Mouse (Mus musculus) stomach, postnatal 0 days (tissue): ENCODE data around the gene Ywhag. TPM values are rescaled to one million over a fixed set of nuclear protein-coding genes. Genes with fewer than 3 reads are reported as not detected.

ENCODE experiments used
- ATAC-seq: fragments of 200-750 bp; cut with Nextera tagmentation; 2 replicates; pipeline ENCODE4 v1.8.0; 2017; ENCODE audit not compliant: low FRiP score, low TSS enrichment
- DNase-seq: peaks from one replicate; pipeline ENCODE4 v3.0.0-alpha.2; 2016; ENCODE audit warnings: low spot score
- H3K27ac ChIP-seq: fragments of 300-500 bp; sonication (generic); replicated peaks from 2 replicates; pipeline ENCODE4 v1.5.1; 2014; ENCODE audit warnings: mild to moderate bottlenecking, control low read depth
- H3K27me3 ChIP-seq: fragments of 300-500 bp; sonication (generic); 2 replicates; pipeline ENCODE4 v1.6.1; 2014; ENCODE audit warnings: low read length; ENCODE audit not compliant: control insufficient read depth, insufficient read depth
- H3K36me3 ChIP-seq: fragments of 300-500 bp; sonication (generic); 2 replicates; pipeline ENCODE4 v1.6.1; 2014; ENCODE audit warnings: low read length, mixed read lengths; ENCODE audit not compliant: control insufficient read depth, insufficient read depth
- H3K4me1 ChIP-seq: fragments of 300-500 bp; sonication (generic); replicated peaks from 2 replicates; pipeline ENCODE4 v1.6.1; 2014; ENCODE audit warnings: antibody characterized with exemption; ENCODE audit not compliant: control insufficient read depth, insufficient read depth
- H3K4me2 ChIP-seq: fragments of 300-500 bp; sonication (generic); replicated peaks from 2 replicates; pipeline ENCODE4 v1.6.1; 2014; ENCODE audit warnings: low read depth, mild to moderate bottlenecking, control low read depth, moderate library complexity
- H3K4me3 ChIP-seq: fragments of 300-500 bp; sonication (generic); 2 replicates; pipeline ENCODE4 v1.5.1; 2014; ENCODE audit warnings: low read depth, low read length, control low read depth
- H3K9ac ChIP-seq: fragments of 300-500 bp; sonication (generic); 2 replicates; pipeline ENCODE4 v1.6.1; 2014; ENCODE audit warnings: mild to moderate bottlenecking, low read length, control low read depth, mixed read lengths
- H3K9me3 ChIP-seq: fragments of 300-500 bp; sonication (generic); 2 replicates; pipeline ENCODE4 v1.6.1; 2016; ENCODE audit warnings: low read length; ENCODE audit not compliant: control insufficient read depth
- CTCF ChIP-seq: IDR thresholded peaks from 2 replicates; pipeline ENCODE4 v1.5.1; 2016; ENCODE audit warnings: antibody characterized with exemption, low read depth, mild to moderate bottlenecking, moderate library complexity
- EP300 ChIP-seq: optimal IDR thresholded peaks from 2 replicates; pipeline ENCODE3; 2016; ENCODE audit warnings: antibody characterized with exemption
- WGBS: fragments of 180-500 bp; shearing (Covaris S2); extraction: QIAGEN DNeasy Blood & Tissue Kit; methylation state at CpG from one replicate; pipeline ENCODE4 v1.1.7; 2014; 5-methylcytosine and 5-hydroxymethylcytosine counted together
- polyA plus RNA-seq: library from polyadenylated mRNA; unstranded; fragments of >200 nt; fragmentation: Nextera tagmentation; extraction: Ambion mirVana; gene quantifications from 2 replicates; pipeline ENCODE4 v1.2.1, GENCODE M21; 2015

Ywhag gene
- polyA plus RNA-seq, 1 experiment from 2014 or later: 89.2 TPM

GRCm38 (mm10) chr5:135963280-135963627 is 28.8 kb upstream of the Ywhag start:
- H3K27me3 ChIP-seq: no peaks in the 10 kb centered on the region
- peak overlapping the region; percentile 90 for H3K4me2 ChIP-seq
- peak overlapping the region; percentile 98 for H3K27ac ChIP-seq
- WGBS: 10% methylated on average over 6 of the region's 6 CpGs
- peak overlapping the region; percentile 64 for H3K4me3 ChIP-seq
- TF ChIP-seq EP300: no peak
- ATAC-seq (no peak), DNase-seq (no peak)
- no peaks in the 10 kb centered on the region; the same call in 1 of the 2 replicates for H3K4me1 ChIP-seq
- no peaks in the 10 kb centered on the region for H3K9me3 ChIP-seq
- peak overlapping the region; percentile 85 for H3K9ac ChIP-seq
- no peaks in the 10 kb centered on the region for H3K36me3 ChIP-seq

GRCm38 (mm10) chr5:135962492-135963279 is 28.3 kb upstream of the Ywhag start:
- peak; percentile 99 for DNase-seq
- peak; percentile 95 for ATAC-seq
- Histone ChIP-seq H3K4me3 (peak overlapping the region; percentile 64), H3K27ac (peak overlapping the region; percentile 98), H3K4me2 (peak overlapping the region; percentile 90), H3K9ac (peak overlapping the region; percentile 85), H3K36me3 (no peaks in the 10 kb centered on the region), H3K9me3 (no peaks in the 10 kb centered on the region), H3K4me1 (no peaks in the 10 kb centered on the region; the same call in 1 of the 2 replicates), H3K27me3 (no peaks in the 10 kb centered on the region)
- TF ChIP-seq EP300 (no peak), CTCF (peak; percentile 43)
- WGBS: under 1% methylated on average over 63 of the region's 64 CpGs

DNA sequence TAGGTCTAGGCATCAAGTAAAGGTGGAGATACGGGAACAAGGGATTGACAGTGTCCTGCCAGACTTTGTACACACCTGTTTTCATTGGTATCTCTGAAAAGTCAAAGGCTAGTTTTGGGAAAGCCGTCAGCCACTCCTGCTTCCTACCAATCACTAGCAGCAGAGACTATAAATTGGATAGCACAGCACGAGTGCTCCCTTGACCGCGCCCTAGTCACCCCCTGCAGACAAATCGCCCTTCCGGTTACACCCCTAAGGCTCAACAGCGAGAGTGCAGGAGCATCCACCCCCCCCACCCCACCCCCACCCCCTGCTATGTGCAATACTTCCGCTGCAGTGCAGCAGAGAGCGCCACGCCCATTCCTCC is 27.7 kb upstream of the Ywhag start:
- Histone ChIP-seq H3K9me3 (no peaks in the 10 kb centered on the region), H3K4me1 (no peaks in the 10 kb centered on the region; the same call in 1 of the 2 replicates), H3K36me3 (no peaks in the 10 kb centered on the region), H3K4me2 (peak overlapping the region; percentile 48), H3K27me3 (no peaks in the 10 kb centered on the region), H3K4me3 (peak overlapping the region; percentile 17; the same call in 1 of the 2 replicates), H3K27ac (peak overlapping the region; percentile 98), H3K9ac (no peak overlapping the region)
- DNase-seq (no peak), ATAC-seq (no peak; the same call in 1 of the 2 replicates)
- TF ChIP-seq CTCF: no peak
- no peak for TF ChIP-seq EP300
- WGBS: under 1% methylated on average over 10 of the region's 11 CpGs

- Histone ChIP-seq H3K9ac (no peak overlapping the region), H3K36me3 (no peaks in the 10 kb centered on the region), H3K27ac (peak overlapping the region; percentile 98), H3K9me3 (no peaks in the 10 kb centered on the region), H3K4me1 (no peaks in the 10 kb centered on the region; the same call in 1 of the 2 replicates), H3K27me3 (no peaks in the 10 kb centered on the region), H3K4me3 (0 out of 2 replicates have a peak overlapping the region, but pooled peaks have one; percentile 17), H3K4me2 (no peak overlapping the region)
- no peak for TF ChIP-seq EP300
- TF ChIP-seq CTCF: no peak
- ATAC-seq (no peak), DNase-seq (no peak)
- 97% methylated on average over 15 of the region's 15 CpGs for WGBS
These were observed 26.7 kb upstream of the Ywhag start for GRCm38 (mm10) chr5:135960909-135961635.

GRCm38 (mm10) chr5:135959911-135960310 is 25.5 kb upstream of the Ywhag start:
- no peak overlapping the region for H3K9ac ChIP-seq
- H3K9me3 ChIP-seq: no peaks in the 10 kb centered on the region
- ATAC-seq: no peak
- no peak overlapping the region for H3K4me2 ChIP-seq
- no peaks in the 10 kb centered on the region; the same call in 1 of the 2 replicates for H3K4me1 ChIP-seq
- H3K27ac ChIP-seq: no peak overlapping the region
- no peak for DNase-seq
- WGBS: 84% methylated on average over 7 of the region's 7 CpGs
- no peak overlapping the region for H3K4me3 ChIP-seq
- TF ChIP-seq CTCF (no peak), EP300 (no peak)
- no peaks in the 10 kb centered on the region for H3K36me3 ChIP-seq
- H3K27me3 ChIP-seq: no peaks in the 10 kb centered on the region
